Mouse (Mus musculus) adrenal gland, adult 18-20 months (tissue): ENCODE results near the gene Mmrn2. TPM values are rescaled to one million over a fixed set of nuclear protein-coding genes. Genes with fewer than 3 reads are reported as not detected.

ENCODE experiments used
- total RNA-seq, 2 experiments: library from RNA; stranded (reverse); gene quantifications; 1 replicate in 1 of 2; 2 replicates in 1 of 2; pipeline ENCODE4 v1.2.3; 2021

The Mmrn2 gene
- total RNA-seq, 2 experiments from 2014 or later: 24.0 to 28.0 TPM

Other genes with a start within 250 kb of the Mmrn2 start
- under 1 TPM in 1 of 2 experiments, not detected in 1; 0.10 TPM for gene Npy4r, start 223.0 kb upstream of the Mmrn2 start, total RNA-seq
- gene Gprin2, start 173.8 kb upstream of the Mmrn2 start, total RNA-seq: 1 to 10 TPM in 1 of 2 experiments, under 1 TPM in 1; 0.83 to 1.3 TPM
- under 1 TPM; 0.16 to 0.27 TPM for gene Syt15, start 155.9 kb upstream of the Mmrn2 start, total RNA-seq
- 1 to 10 TPM; 9.2 to 9.5 TPM for gene Shld2, start 65.0 kb upstream of the Mmrn2 start, total RNA-seq
- gene Glud1, start 64.7 kb upstream of the Mmrn2 start, total RNA-seq: 100 to 1,000 TPM; 186 to 200 TPM
- not detected for gene Fam25c, start 20.0 kb upstream of the Mmrn2 start, total RNA-seq
- 100 to 1,000 TPM in 1 of 2 experiments, 10 to 100 TPM in 1; 16.6 to 229 TPM for gene Sncg, start 676 bp upstream of the Mmrn2 start, total RNA-seq
- 10 to 100 TPM; 49.1 to 65.5 TPM for gene Bmpr1a, start 127.9 kb downstream of the Mmrn2 start, total RNA-seq
- not detected for gene 9230112D13Rik, start 147.3 kb downstream of the Mmrn2 start, total RNA-seq
- gene Ldb3, start 213.2 kb downstream of the Mmrn2 start, total RNA-seq: 1 to 10 TPM in 1 of 2 experiments, under 1 TPM in 1; 0.46 to 2.6 TPM
- not detected for gene Opn4, start 224.7 kb downstream of the Mmrn2 start, total RNA-seq